Mouse (Mus musculus) heart, postnatal 36 days (tissue): ENCODE results near the gene Gm20662. TPM values are rescaled to one million over a fixed set of nuclear protein-coding genes. Genes with fewer than 3 reads are reported as not detected.

Source experiments
- DNase-seq, 2 experiments: peaks; one replicate each; pipeline ENCODE4 v3.0.0; 2021 to 2022
- intact Hi-C: fragments of 180-260 bp; cut with DNase I; formaldehyde crosslinking; loops from one replicate; pipeline ENCODE4 v1.15.1; 2025
- total RNA-seq, 2 experiments: library from RNA; stranded (reverse); gene quantifications; 2 replicates each; pipeline ENCODE4 v1.2.3; 2021

Gene Gm20662
- total RNA-seq, 2 experiments from 2014 or later, result 1.4 to 1.5 TPM

GRCm38 (mm10) chr9:108051184-108051930 lies 55.2 kb downstream of the Gm20662 start:
- DNase-seq, result no peak

DNA sequence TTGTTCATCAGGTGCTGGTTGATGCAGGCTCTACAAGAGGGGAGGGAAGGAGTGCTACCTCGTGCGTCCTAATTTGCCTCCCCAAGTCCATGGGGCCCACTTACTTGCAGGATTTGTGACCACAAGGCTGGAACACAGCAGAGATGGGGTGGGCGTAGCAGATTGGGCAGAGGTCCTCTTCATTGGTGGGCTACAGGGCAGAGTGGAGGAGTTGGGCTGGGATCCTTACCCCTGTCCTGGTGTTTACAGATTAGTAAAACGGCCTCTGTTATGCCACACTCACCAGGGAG lies 55.7 kb downstream of the Gm20662 start:
- intact Hi-C loops, result loop anchor here (2.0 to 5.0 kb wide), 3 partner anchors 49 to 90 kb away; partner anchors contain the start of gene Ip6k1

More at GRCm38 (mm10) chr9:108051184-108051930, 55.2 kb downstream of the Gm20662 start:
- intact Hi-C loops, result loop anchor here (2.0 to 5.0 kb wide), 2 partner anchors 49 to 89 kb away; partner anchors contain the start of gene Ip6k1

DNA sequence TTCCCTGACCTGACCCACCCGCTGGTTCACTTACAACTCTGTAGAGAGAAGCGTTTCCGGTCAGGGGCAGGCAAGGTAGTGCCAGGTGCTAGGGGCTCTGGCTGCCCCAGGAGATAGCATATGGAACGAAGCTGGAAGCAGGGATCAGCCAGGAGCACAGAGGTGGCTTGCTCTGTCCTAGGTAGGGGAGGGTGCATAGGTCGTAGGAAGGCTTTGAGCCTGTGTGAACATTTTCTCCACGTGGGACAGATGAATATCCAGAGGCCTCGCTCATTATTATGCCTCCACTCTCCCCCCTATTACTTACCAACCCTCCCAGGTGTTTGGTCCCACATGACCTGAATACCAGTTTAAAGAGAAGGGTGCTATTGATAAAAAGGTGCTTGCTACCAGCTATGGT lies 56.3 kb downstream of the Gm20662 start:
- no peak for DNase-seq
- intact Hi-C loops, result loop anchor here (2.0 to 5.0 kb wide), 2 partner anchors 66 to 90 kb away; no protein-coding TSS in a partner anchor

More for the DNA sequence above, 55.7 kb downstream of the Gm20662 start:
- DNase-seq, result no peak

GRCm38 (mm10) chr9:108052885-108053664 lies 56.9 kb downstream of the Gm20662 start, which contains the start of gene Amigo3:
Gene Amigo3, plus strand, starts transcription at chr9:108053159.
- intact Hi-C loops, result loop anchor here (1.0 to 5.0 kb wide), 3 partner anchors 66 to 149 kb away; no protein-coding TSS in a partner anchor
- DNase-seq, result peak; percentile 96 to 98

GRCm38 (mm10) chr9:108053665-108054225 lies 57.6 kb downstream of the Gm20662 start:
- DNase-seq, result no peak
- intact Hi-C loops, result loop anchor here (1.0 to 5.0 kb wide), 3 partner anchors 67 to 149 kb away; no protein-coding TSS in a partner anchor

DNA sequence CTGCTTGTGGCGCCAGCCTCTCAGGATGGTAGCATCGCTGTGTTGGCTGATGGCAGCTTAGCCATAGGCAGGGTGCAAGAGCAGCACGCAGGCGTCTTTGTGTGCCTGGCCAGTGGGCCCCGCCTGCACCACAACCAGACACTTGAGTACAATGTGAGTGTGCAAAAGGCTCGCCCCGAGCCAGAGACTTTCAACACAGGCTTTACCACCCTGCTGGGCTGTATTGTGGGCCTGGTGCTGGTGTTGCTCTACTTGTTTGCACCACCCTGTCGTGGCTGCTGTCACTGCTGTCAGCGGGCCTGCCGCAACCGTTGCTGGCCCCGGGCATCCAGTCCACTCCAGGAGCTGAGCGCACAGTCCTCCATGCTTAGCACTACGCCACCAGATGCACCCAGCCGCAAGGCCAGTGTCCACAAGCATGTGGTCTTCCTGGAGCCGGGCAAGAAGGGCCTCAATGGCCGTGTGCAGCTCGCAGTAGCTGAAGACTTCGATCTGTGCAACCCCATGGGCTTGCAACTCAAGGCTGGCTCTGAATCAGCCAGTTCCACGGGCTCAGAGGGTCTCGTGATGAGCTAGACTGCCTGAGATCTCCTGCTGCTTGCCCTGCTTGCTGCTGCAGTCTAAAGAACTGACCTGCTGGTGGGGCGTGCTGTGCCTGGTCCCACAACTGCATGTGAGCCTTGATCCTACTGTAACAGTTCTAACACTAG lies 58.3 kb downstream of the Gm20662 start:
- intact Hi-C loops, result loop anchor here (5.0 kb wide), 1 partner anchor 92 kb away; no protein-coding TSS in a partner anchor
- DNase-seq, result no peak

GRCm38 (mm10) chr9:108055061-108055460 lies 58.9 kb downstream of the Gm20662 start:
- no peak for DNase-seq
- intact Hi-C loops, result no loop called here

DNA sequence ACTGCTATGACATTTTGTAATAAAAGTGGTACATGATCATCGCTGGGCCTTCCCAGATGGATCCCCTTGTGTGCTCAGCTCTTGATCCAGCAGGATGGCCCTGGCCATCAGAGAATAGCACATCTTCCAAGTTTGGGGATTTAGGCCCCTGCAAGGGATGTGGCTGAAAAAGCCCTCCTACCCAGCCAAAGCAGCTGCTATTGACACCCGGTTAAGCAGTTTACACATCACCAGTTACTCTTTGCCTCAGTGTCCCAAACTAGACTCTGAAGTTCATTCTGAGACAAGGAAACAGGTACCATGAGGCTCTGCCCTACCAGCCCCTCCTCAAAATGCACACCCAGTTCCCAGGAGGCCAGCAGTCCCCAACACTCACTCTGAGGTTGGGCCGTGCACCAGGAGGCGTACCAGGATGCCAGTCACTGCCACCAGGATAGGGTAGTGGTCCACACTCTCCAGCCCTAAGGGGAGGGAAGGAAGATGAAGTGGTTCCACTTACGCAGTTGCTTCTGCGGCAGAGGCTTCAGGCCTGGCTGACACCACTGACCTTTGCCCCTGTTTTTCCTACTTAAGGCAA lies 59.6 kb downstream of the Gm20662 start:
- intact Hi-C loops, result no loop called here
- no peak for DNase-seq

GRCm38 (mm10) chr9:108056361-108057261 lies 60.5 kb downstream of the Gm20662 start:
- DNase-seq, result no peak
- intact Hi-C loops, result no loop called here

DNA sequence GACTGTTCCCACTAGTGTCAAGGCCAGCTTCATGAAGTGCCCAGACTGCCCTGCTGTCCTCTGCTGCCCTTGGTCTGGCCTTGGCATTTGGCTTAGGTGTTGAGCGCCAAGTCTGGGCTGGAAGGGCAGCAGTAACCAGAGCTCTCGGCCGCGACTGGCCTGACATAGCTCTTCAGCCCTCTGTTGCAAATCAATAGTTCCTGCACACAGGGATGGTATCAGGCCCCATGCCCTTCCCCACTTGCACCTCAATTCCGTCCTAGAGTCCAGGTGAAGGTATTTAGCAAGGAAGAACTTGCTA lies 61.1 kb downstream of the Gm20662 start:
- intact Hi-C loops, result no loop called here
- DNase-seq, result no peak

DNA sequence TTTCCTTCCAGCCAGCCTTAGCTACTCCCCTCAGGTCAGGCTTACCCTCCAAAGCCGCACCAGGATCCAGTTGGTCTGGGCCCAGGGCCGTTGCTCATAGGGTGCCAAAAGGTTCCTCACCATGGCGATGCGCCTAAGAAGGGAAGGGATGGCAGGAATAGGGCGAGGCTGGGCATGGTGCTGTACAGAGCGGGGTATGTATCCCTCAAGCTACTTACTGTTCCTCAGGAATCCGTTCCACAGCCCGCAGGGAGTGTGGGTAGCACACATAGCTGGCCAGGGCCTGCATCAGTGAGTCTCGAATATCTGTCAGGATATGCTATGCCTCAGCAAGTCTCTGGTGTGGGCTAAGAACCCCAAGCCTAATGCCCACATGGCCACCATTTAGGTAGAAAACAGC lies 62.1 kb downstream of the Gm20662 start:
- intact Hi-C loops, result no loop called here
- DNase-seq, result no peak

- intact Hi-C loops, result no loop called here
These were observed 66.0 kb downstream of the Gm20662 start for GRCm38 (mm10) chr9:108062142-108062541.

DNA sequence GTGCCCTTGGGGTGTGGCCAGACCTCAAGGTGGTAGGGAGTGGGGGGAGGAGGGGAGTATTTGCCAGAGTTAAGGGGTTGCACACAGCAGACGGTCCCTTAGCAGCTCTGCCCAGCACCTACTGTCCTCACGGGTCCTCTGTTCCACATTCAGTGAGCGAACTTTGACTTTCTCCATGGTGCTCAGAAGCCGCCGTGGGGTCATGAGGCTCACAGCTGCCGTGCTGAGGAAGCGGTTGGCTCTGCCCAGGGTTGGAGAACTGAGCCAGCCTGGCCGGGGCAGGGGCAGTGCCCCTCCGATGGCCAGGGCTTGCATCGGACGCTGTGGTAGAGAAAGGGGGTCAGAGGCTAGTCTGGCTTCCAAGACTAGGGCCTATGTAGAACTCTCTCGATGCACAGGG lies 67.2 kb downstream of the Gm20662 start:
- no peak for DNase-seq
- intact Hi-C loops, result no loop called here

More at GRCm38 (mm10) chr9:108062142-108062541, 66.0 kb downstream of the Gm20662 start:
- no peak for DNase-seq

DNA sequence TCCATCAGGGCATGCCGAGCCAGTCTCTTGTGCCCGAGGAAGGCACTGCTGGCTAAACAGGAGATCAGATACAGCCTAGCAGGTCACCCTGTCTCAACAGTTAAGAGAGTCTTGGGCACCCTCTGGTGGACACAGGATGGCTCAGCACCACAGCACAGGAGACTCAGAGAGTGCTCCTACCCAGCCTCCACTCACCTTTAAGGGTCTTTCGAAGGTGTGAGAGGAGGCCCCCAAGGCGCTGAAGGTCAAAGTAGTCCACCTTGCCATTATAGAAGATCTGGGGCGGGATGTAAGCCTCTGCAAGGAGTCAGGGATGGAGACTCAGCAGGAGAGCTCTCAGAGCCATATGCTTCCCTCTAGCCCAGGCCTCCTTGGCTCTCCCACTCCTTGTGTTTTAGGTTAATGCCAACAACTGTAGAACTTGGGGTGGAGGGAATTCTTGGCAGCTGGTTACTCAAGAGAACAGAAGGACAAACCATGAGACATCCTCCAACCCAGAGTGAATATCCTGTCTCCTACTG lies 69.4 kb downstream of the Gm20662 start:
- intact Hi-C loops, result no loop called here
- peak; percentile 55 to 56 for DNase-seq

DNA sequence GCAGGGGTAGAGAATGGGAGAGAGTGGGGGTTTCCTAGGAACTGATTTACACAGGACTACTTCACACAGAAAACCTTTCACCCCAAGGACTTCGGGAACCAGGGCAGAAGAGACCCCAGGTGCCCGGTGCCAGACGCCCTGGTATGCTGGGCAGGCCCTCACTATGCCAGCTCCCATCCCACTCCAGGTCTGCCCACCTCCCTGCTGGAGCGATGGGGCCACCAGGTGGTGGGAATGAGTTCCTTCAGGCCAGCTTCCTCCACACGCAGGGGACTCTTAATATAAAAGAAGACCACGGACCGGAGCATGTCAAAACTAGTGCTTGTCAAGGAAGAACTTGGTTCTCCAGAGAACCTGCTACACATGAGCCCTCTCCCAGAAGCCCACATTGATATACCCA lies 71.0 kb downstream of the Gm20662 start:
- DNase-seq, result no peak
- intact Hi-C loops, result loop anchor here (1.0 kb wide), 2 partner anchors 104 to 163 kb away; no protein-coding TSS in a partner anchor

GRCm38 (mm10) chr9:108067900-108068299 lies 71.8 kb downstream of the Gm20662 start:
- intact Hi-C loops, result loop anchor here (1.0 kb wide), 2 partner anchors 105 to 164 kb away; no protein-coding TSS in a partner anchor
- peak; percentile 88 to 89 for DNase-seq

GRCm38 (mm10) chr9:108069007-108069406 lies 72.9 kb downstream of the Gm20662 start:
- intact Hi-C loops, result no loop called here

DNA sequence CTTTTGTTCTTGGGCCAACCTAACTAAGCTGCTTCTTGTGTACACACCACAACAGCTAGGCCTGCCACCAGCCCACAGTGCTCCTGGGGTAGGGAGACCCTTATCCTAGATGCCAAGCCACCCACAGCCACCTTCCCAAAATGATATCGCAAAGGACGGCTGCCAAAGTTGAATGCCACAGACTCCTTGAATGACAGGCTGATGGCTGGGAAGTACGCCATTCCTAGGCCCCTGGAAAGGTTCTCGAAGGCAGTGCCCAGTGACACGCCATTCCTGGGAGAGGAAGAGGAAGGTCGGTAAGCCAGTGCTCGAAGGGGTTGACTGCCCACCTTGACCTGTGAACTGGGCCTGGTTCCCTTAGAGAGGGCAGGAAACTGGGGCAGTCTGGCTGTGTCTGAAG lies 73.4 kb downstream of the Gm20662 start:
- intact Hi-C loops, result no loop called here

More at GRCm38 (mm10) chr9:108069007-108069406, 72.9 kb downstream of the Gm20662 start:
- no peak for DNase-seq

DNA sequence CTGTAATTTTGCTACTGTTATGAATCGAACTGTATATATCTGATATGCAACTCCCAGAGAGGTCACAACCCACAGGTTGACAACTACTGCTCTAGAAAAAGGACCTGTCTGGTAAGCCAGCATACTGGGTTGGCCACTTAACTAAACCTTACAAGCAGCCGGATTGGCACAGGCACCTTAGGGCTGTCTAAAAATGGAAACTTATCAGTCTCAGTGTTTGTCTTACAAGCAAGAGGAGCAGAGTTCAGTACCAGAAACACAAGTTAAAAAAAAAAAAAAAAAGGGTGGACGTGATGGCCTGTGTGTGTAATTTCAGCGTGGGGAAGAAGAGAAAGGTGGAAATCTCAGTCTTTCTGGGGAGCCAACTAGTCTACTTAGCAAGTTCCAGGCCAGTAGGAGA lies 75.7 kb downstream of the Gm20662 start:
- intact Hi-C loops, result no loop called here
- DNase-seq, result no peak

More for the DNA sequence above, 73.4 kb downstream of the Gm20662 start:
- DNase-seq, result no peak
